Comparison of ENCODE assay signal across 11 mouse cellular contexts in the genomic region with DNA sequence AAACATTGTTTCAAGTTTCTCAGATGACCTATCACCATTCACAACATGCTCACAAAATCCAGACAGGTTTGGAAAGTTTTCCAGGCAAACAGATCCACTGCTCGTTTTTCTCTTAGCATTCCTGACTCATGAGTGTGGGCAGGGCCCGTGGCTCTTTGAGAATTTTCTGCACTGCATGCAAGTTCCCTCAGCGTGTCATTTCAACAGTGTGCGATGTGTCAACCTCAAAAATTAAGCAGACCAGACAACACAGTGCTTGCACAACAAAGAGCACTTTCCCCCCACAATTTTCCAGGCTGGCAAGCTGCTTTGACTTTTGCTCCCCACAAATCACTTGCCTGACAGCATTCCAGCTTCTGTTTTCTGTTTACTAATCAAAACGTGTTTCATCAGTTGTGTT.
DNase-seq lines count a peak whose midpoint lies in the region; ATAC-seq and TF ChIP-seq lines count a peak whose summit lies in the region.
"Had no signal": no experiment of that assay in that cellular context is flagged by ENCODE, and none has a peak within 500 bp of the region (broad histone marks: within the 10 kb centered on the region; RNA-seq: fewer than 3 reads in every experiment).

No protein-coding gene starts in this region.

- H3K9ac ChIP-seq in heart, embryonic 13.5 days: no peak overlapping the region
- H3K9ac ChIP-seq in hindbrain, postnatal 0 days (replicated peaks; ENCODE audit: low read length): no peak overlapping the region
- no peak overlapping the region for H3K9ac ChIP-seq in forebrain, embryonic 12.5 days
- H3K9ac ChIP-seq: liver, embryonic 12.5 days; midbrain, embryonic 13.5 days had no signal

- H3K4me2 ChIP-seq in heart, embryonic 13.5 days: peak overlapping the region; percentile 12; the same call in 1 of the 2 replicates
- H3K4me2 ChIP-seq in hindbrain, postnatal 0 days (ENCODE audit: low read depth, low read length): no peak overlapping the region
- no peak overlapping the region for H3K4me2 ChIP-seq in forebrain, embryonic 12.5 days
- H3K4me2 ChIP-seq: liver, embryonic 12.5 days; midbrain, embryonic 13.5 days had no signal

- intact Hi-C loops in heart, postnatal 25 days (cut with DNase I): no loop called here

- H3K4me1 ChIP-seq in heart, embryonic 13.5 days: peaks cover 17% of the 10 kb centered on the region
- H3K4me1 ChIP-seq in hindbrain, postnatal 0 days (ENCODE audit: insufficient read depth, low read length): no peaks in the 10 kb centered on the region
- H3K4me1 ChIP-seq in forebrain, embryonic 12.5 days: no peaks in the 10 kb centered on the region
- H3K4me1 ChIP-seq: liver, embryonic 12.5 days; midbrain, embryonic 13.5 days had no signal

- no peaks in the 10 kb centered on the region for H3K9me3 ChIP-seq in heart, embryonic 13.5 days
- no peaks in the 10 kb centered on the region for H3K9me3 ChIP-seq in hindbrain, postnatal 0 days (ENCODE audit: low read length)
- no peaks in the 10 kb centered on the region for H3K9me3 ChIP-seq in forebrain, embryonic 12.5 days
- H3K9me3 ChIP-seq: liver, embryonic 12.5 days; midbrain, embryonic 13.5 days had no signal

- no peaks in the 10 kb centered on the region for H3K36me3 ChIP-seq in heart, embryonic 13.5 days
- H3K36me3 ChIP-seq in hindbrain, postnatal 0 days (ENCODE audit: insufficient read depth, low read length): no peaks in the 10 kb centered on the region
- H3K36me3 ChIP-seq in forebrain, embryonic 12.5 days (replicated peaks): no peaks in the 10 kb centered on the region
- H3K36me3 ChIP-seq: liver, embryonic 12.5 days; midbrain, embryonic 13.5 days had no signal

- ATAC-seq in heart, embryonic 13.5 days (ENCODE audit: extremely low read depth, insufficient number of reproducible peaks, low FRiP score, low TSS enrichment): no peak
- ATAC-seq in hindbrain, postnatal 0 days: no peak
- ATAC-seq in forebrain, embryonic 12.5 days (ENCODE audit: low FRiP score): no peak
- ATAC-seq: forebrain, embryonic 16.5 days; liver, embryonic 12.5 days; midbrain, embryonic 13.5 days had no signal

- no peak for TF ChIP-seq CTCF in hindbrain, postnatal 0 days (IDR thresholded peaks at IDR 0.05; ENCODE audit: low read depth)

- no peak overlapping the region for H3K4me3 ChIP-seq in heart, embryonic 13.5 days
- no peak overlapping the region for H3K4me3 ChIP-seq in hindbrain, postnatal 0 days (ENCODE audit: low read length)
- no peak overlapping the region for H3K4me3 ChIP-seq in forebrain, embryonic 12.5 days (replicated peaks)
- H3K4me3 ChIP-seq: liver, embryonic 12.5 days; midbrain, embryonic 13.5 days had no signal

- H3K27ac ChIP-seq in heart, embryonic 13.5 days (replicated peaks): peak overlapping the region; percentile 13
- no peak overlapping the region for H3K27ac ChIP-seq in hindbrain, postnatal 0 days
- H3K27ac ChIP-seq in forebrain, embryonic 12.5 days: no peak overlapping the region
- H3K27ac ChIP-seq: liver, embryonic 12.5 days; midbrain, embryonic 13.5 days had no signal

- WGBS in heart, embryonic 13.5 days: 19% methylated on average over 5 of the region's 5 CpGs
- 32% methylated on average over 5 of the region's 5 CpGs for WGBS in hindbrain, postnatal 0 days
- 60% methylated on average over 5 of the region's 5 CpGs for WGBS in forebrain, embryonic 12.5 days

- DNase-seq in heart, postnatal 25 days (ENCODE audit: low spot score): no peak
- peak; percentile 8 for DNase-seq in ovary, postnatal 36 days (ENCODE audit: low spot score)
- DNase-seq in ovary, postnatal 10 days (ENCODE audit: low spot score): no peak
- DNase-seq in fibroblast of lung, adult 2 months (ENCODE audit: low read depth): peak; percentile 77
- DNase-seq in skeletal muscle tissue, adult 2 months (ENCODE audit: low read depth, low spot score): peak; percentile 11
- no peak for DNase-seq in hindbrain, postnatal 0 days (ENCODE audit: low spot score)

- no peaks in the 10 kb centered on the region for H3K27me3 ChIP-seq in heart, embryonic 13.5 days (replicated peaks)
- no peaks in the 10 kb centered on the region for H3K27me3 ChIP-seq in hindbrain, postnatal 0 days (ENCODE audit: insufficient read depth, low read length)
- no peaks in the 10 kb centered on the region for H3K27me3 ChIP-seq in forebrain, embryonic 12.5 days
- H3K27me3 ChIP-seq: liver, embryonic 12.5 days; midbrain, embryonic 13.5 days had no signal

Comparison
In these comparisons a context has a peak if more than half of its experiments do, and no peak if none do; other contexts are left out.
1. DNase-seq: peak in ovary, postnatal 36 days (single experiment), fibroblast of lung, adult 2 months (single experiment) and skeletal muscle tissue, adult 2 months (single experiment); none in heart, postnatal 25 days (single experiment), ovary, postnatal 10 days (single experiment) and hindbrain, postnatal 0 days (single experiment).